ENCODE assay signal across 29 mouse cellular contexts in genomic region chr7:117667286-117667685, GRCm38 (mm10).
DNase-seq lines count a peak whose midpoint lies in the region; ATAC-seq and TF ChIP-seq lines count a peak whose summit lies in the region.
"Had no signal": no experiment of that assay in that cellular context is flagged by ENCODE, and none has a peak within 500 bp of the region (broad histone marks: within the 10 kb centered on the region; RNA-seq: fewer than 3 reads in every experiment).

No protein-coding gene starts in this region.

- TF ChIP-seq CTCF in gastrocnemius, adult 2 months (IDR thresholded peaks at IDR 0.05), result no peak

- no peaks in the 10 kb centered on the region for H3K4me1 ChIP-seq in kidney, embryonic 14.5 days (ENCODE audit: control insufficient read depth, insufficient read depth, low read length)
- H3K4me1 ChIP-seq: heart, embryonic 13.5 days; hindbrain, embryonic 10.5 days; intestine, embryonic 15.5 days; liver, embryonic 12.5 days; midbrain, embryonic 15.5 days; neural tube, embryonic 15.5 days had no signal

- H3K9me3 ChIP-seq in kidney, embryonic 14.5 days (ENCODE audit: control insufficient read depth, low read length), result no peaks in the 10 kb centered on the region
- H3K9me3 ChIP-seq: heart, embryonic 13.5 days; hindbrain, embryonic 10.5 days; intestine, embryonic 15.5 days; liver, embryonic 12.5 days; midbrain, embryonic 15.5 days; neural tube, embryonic 15.5 days had no signal

- intact Hi-C loops in left cerebral cortex, postnatal 4 days (cut with DNase I), result no loop called here
- intact Hi-C loops in left cerebral cortex, postnatal 10 days (cut with DNase I), result no loop called here
- intact Hi-C loops in gastrocnemius, adult 2 months (cut with DNase I), result no loop called here

- peak; percentile 71 to 81 for DNase-seq in cerebellum, postnatal 10 days
- no peak for DNase-seq in cerebellum, adult 8-10 months
- no peak for DNase-seq in kidney, adult 18-20 months
- DNase-seq in left cerebral cortex, postnatal 4 days, result peak; percentile 55
- no peak for DNase-seq in left cerebral cortex, postnatal 10 days (ENCODE audit: extremely low spot score in 1 of 2, low spot score in 2 of 2)
- peak; percentile 8 for DNase-seq in 3134 (ENCODE audit: extremely low read depth, insufficient read length, low spot score)
- no peak for DNase-seq in gastrocnemius, adult 2 months
- DNase-seq: adrenal gland, postnatal 25 days; heart, postnatal 10 days; liver, postnatal 0 days; retina, postnatal 1 day; spleen, adult 18-20 months; thymus, adult 2 months; thymus, postnatal 4 days had no signal

- H3K4me2 ChIP-seq in kidney, embryonic 14.5 days (replicated peaks; ENCODE audit: low read depth, low read length), result no peak overlapping the region
- H3K4me2 ChIP-seq: heart, embryonic 13.5 days; intestine, embryonic 15.5 days; liver, embryonic 12.5 days; midbrain, embryonic 15.5 days; neural tube, embryonic 15.5 days had no signal

- H3K4me3 ChIP-seq in kidney, embryonic 14.5 days (ENCODE audit: low read length), result no peak overlapping the region
- no peak overlapping the region for H3K4me3 ChIP-seq in gastrocnemius, adult 2 months
- H3K4me3 ChIP-seq: heart, embryonic 13.5 days; hindbrain, embryonic 10.5 days; intestine, embryonic 15.5 days; layer of hippocampus, adult 2 months; left cerebral cortex, adult 2 months; liver, embryonic 12.5 days; midbrain, embryonic 15.5 days; neural tube, embryonic 15.5 days had no signal

- H3K27me3 ChIP-seq in kidney, embryonic 14.5 days (ENCODE audit: control insufficient read depth, insufficient read depth, low read length), result no peaks in the 10 kb centered on the region
- H3K27me3 ChIP-seq: heart, embryonic 13.5 days; intestine, embryonic 15.5 days; liver, embryonic 12.5 days; midbrain, embryonic 15.5 days; neural tube, embryonic 15.5 days had no signal

- peak; percentile 16; the same call in 1 of the 2 replicates for ATAC-seq in kidney, embryonic 14.5 days (ENCODE audit: low FRiP score, low TSS enrichment)
- ATAC-seq: CD4-positive, CD25-positive, alpha-beta regulatory T cell, adult 4 months; forebrain, embryonic 14.5 days; hindbrain, embryonic 16.5 days; intestine, embryonic 15.5 days; liver, embryonic 12.5 days; liver, postnatal 0 days; lung, postnatal 0 days; midbrain, embryonic 15.5 days had no signal

- H3K9ac ChIP-seq in kidney, embryonic 14.5 days (ENCODE audit: low read depth, low read length), result no peak overlapping the region
- H3K9ac ChIP-seq: heart, embryonic 13.5 days; intestine, embryonic 15.5 days; liver, embryonic 12.5 days; liver, postnatal 0 days; midbrain, embryonic 15.5 days; neural tube, embryonic 15.5 days had no signal

- no peak overlapping the region for H3K27ac ChIP-seq in kidney, embryonic 14.5 days (ENCODE audit: low read depth, low read length)
- H3K27ac ChIP-seq in gastrocnemius, adult 2 months, result no peak overlapping the region
- H3K27ac ChIP-seq: heart, embryonic 13.5 days; hindbrain, embryonic 10.5 days; intestine, embryonic 15.5 days; kidney, postnatal 0 days; left cerebral cortex, adult 2 months; liver, embryonic 12.5 days; macrophage; midbrain, embryonic 15.5 days; neural tube, embryonic 15.5 days had no signal

- WGBS in kidney, embryonic 14.5 days, result 78% methylated on average over 10 of the region's 10 CpGs

- no peaks in the 10 kb centered on the region; the same call in 1 of the 2 replicates for H3K36me3 ChIP-seq in kidney, embryonic 14.5 days (ENCODE audit: control insufficient read depth, insufficient read depth, low read length)
- H3K36me3 ChIP-seq: intestine, embryonic 15.5 days; liver, embryonic 12.5 days; midbrain, embryonic 15.5 days; neural tube, embryonic 15.5 days had no signal

Comparison
In these comparisons a context has a peak if more than half of its experiments do, and no peak if none do; other contexts are left out.
1. DNase-seq: peak in cerebellum, postnatal 10 days (2 of 2), left cerebral cortex, postnatal 4 days (single experiment) and 3134 (single experiment); none in cerebellum, adult 8-10 months (single experiment), kidney, adult 18-20 months (single experiment), left cerebral cortex, postnatal 10 days (0 of 2) and gastrocnemius, adult 2 months (single experiment).